Mouse (Mus musculus) embryonic fibroblast, embryonic 13.5 days (primary cell): ENCODE measurements around the gene Fryl. TPM values are rescaled to one million over a fixed set of nuclear protein-coding genes. Genes with fewer than 3 reads are reported as not detected.

Source experiments
- H3K27ac ChIP-seq: 2 replicates; pipeline ENCODE4 v1.5.1; 2012; ENCODE audit warnings: low read length, control low read depth, inconsistent platforms; ENCODE audit not compliant: insufficient read depth
- H3K4me1 ChIP-seq: 2 replicates; pipeline ENCODE4 v1.6.1; 2011; ENCODE audit warnings: low read length; ENCODE audit not compliant: control insufficient read depth, insufficient read depth
- H3K4me3 ChIP-seq: 2 replicates; pipeline ENCODE4 v1.5.1; 2011; ENCODE audit warnings: mild to moderate bottlenecking, control low read depth, low read length; ENCODE audit not compliant: insufficient read depth
- CTCF ChIP-seq: IDR thresholded peaks from 2 replicates; pipeline ENCODE4 v1.5.1; 2011; ENCODE audit warnings: mild to moderate bottlenecking, control low read depth, low read length, moderate library complexity, borderline replicate concordance; ENCODE audit not compliant: insufficient read depth
- POLR2A ChIP-seq: IDR thresholded peaks from 2 replicates; pipeline ENCODE4 v1.6.1; 2011; ENCODE audit warnings: low read depth, mild to moderate bottlenecking, control low read depth, low read length, moderate library complexity
- polyA plus RNA-seq: library from polyadenylated mRNA; stranded (reverse); fragments of >200 nt; gene quantifications from 2 replicates; pipeline ENCODE4 v1.2.4, GENCODE M21; 2011; ENCODE audit warnings: low read depth; ENCODE audit not compliant: missing spikeins, insufficient read length

Gene Fryl
- polyA plus RNA-seq, 1 experiment, result 59.2 TPM

DNA sequence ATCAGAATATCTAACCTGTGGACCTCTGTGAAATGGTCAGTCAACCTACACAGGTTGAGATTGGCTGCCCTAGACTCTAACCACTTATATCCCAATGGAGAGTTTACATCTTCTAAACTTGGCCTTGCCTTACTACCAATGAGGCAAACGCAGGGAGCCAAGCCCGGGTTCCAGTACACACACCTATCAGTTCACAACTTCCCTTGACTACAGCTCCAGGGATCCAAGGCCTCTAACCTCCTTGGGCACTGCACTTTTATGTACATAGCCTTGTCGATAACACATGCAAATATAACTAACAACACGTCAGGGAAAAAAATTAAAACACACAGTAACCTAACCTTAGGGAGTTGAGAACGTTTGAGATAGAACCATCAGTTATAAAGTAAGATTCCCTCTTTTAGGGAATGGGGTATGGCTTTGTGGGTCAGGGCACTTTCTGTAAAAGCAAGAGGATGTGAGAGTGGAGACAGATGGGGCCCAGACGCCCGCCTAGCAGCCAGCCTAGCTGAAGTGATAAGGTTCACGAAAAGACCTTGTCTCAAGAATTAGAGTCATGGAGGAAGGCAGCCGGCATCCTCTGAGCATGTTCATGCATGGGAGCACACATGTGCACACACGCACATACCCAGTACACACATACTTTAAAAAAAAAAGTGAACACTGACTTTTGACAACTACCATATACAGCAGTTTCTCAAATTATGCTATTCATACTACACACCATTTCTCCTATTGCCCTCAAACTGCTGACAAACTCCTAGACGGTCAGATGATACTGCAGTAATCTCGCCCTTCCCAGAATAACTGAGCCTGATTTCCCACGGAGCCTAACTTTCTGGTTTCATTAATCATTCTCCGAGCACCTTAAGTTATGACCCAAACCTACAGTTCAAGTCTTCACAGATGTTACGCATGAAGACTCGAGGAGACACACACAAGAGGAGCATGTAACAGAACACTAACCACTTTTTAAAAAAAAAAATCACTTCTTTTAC is 55.7 kb downstream of the Fryl start:
- no peak overlapping the region for H3K27ac ChIP-seq
- no peak overlapping the region for H3K4me3 ChIP-seq
- no peaks in the 10 kb centered on the region for H3K4me1 ChIP-seq
- no peak for TF ChIP-seq POLR2A
- TF ChIP-seq CTCF, result no peak

DNA sequence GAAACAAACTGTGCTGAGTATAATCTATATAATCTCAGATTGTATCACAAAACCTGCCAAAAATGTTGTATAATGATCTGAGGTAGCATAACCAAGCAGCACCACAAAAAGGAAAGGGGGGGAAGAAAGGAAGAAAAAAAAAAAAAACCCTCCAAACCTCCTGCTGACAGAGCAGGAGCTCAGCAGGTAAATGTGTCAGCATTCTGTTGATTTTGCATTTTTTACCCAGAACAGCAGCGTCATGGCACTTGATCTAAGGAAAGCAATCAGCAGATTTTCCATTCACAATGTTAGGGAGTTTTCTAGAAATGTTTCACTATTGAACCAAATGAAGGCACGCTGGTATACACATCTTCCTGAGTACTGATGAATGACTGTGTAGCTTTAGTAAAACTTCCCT is 56.8 kb downstream of the Fryl start:
- TF ChIP-seq CTCF, result no peak
- no peak for TF ChIP-seq POLR2A
- H3K4me3 ChIP-seq, result no peak overlapping the region
- H3K4me1 ChIP-seq, result no peaks in the 10 kb centered on the region
- no peak overlapping the region for H3K27ac ChIP-seq

DNA sequence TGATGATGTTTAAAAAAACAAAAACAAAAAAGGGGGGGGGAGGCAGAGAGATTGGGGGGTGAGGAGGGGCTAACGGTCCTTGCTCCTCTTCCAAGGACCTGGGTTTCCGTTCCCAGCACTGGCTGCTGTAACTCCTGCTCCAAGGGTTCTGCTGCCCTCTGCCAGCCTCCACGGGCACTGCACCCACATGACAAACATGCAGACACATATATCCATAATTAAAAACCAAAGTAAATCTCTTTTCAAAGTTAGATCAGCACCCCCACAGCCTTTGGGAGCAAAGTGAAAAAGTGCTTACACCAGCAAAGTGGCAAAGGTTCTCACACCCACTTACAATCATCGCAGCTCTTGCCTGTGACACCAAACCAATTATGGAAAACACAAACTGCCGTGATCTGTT is 57.7 kb downstream of the Fryl start:
- no peaks in the 10 kb centered on the region for H3K4me1 ChIP-seq
- H3K4me3 ChIP-seq, result no peak overlapping the region
- H3K27ac ChIP-seq, result no peak overlapping the region
- TF ChIP-seq CTCF (peak; percentile 8; the same call in 1 of the 2 replicates), POLR2A (no peak)

DNA sequence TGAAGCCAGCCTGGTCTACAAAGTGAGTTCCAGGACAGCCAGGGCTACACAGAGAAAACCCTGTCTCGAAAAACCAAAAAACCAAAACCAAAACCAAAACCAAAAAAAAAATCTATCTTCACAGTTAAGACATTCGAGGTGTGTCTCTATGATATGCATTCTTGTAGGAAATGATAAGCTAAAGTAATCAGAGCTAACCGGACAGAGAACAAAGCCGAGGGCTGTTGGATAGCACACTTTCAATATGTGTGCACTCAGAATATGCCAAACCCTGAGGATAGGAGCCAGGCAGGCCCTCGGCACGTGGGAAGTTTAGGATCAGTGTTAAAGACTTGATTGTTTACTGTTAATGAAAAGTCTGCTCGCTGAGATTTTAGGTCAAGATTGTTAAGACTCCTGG is 58.6 kb downstream of the Fryl start:
- Histone ChIP-seq H3K4me3 (no peak overlapping the region), H3K4me1 (no peaks in the 10 kb centered on the region), H3K27ac (no peak overlapping the region)
- no peak for TF ChIP-seq POLR2A
- TF ChIP-seq CTCF, result no peak

DNA sequence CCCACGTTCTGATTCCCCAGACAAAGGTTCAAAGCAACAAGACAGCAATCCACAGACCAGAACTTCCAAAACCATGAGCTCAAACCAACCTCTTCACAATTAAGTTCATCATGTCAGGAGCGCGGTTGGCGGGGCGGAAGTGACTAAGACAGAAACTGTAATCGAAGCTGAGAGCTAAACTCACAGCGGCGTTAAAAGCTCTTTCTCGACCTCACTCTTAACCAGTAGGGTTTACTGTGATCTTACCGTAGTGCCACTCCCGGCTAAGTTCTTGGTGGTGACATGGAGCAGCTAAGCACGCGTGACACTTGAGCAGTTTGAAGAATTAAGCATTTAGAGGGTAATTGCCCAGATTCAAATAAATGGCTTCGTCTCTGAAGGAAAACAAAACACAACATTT is 61.7 kb downstream of the Fryl start:
- Histone ChIP-seq H3K4me1 (0 out of 2 replicates have a peak, but pooled peaks cover under 1% of the 10 kb centered on the region), H3K27ac (no peak overlapping the region), H3K4me3 (no peak overlapping the region)
- no peak for TF ChIP-seq POLR2A
- TF ChIP-seq CTCF, result no peak

DNA sequence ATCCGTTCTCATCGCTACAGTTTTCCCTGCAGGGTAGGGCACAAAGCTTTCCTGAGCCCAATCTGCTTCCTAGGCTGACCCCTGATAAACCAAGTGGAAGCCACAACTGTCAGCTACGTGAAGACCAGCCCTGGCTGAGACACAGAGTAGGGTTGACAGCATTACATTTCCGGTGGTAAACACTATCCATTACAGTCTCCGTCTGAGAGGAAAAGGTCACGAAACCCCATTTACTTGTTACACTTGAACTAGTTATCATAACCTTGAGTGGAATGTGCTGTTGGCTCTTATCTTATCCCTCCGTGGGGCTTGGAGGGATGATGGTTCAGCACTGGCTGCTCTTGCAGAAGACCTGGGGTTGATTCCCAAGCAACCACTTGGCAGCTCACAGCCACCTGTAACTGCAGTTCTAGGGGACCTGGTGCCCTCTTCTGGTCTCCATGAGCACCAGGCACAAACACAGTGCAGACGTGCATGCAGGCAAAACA is 62.3 kb downstream of the Fryl start:
- H3K27ac ChIP-seq, result no peak overlapping the region

DNA sequence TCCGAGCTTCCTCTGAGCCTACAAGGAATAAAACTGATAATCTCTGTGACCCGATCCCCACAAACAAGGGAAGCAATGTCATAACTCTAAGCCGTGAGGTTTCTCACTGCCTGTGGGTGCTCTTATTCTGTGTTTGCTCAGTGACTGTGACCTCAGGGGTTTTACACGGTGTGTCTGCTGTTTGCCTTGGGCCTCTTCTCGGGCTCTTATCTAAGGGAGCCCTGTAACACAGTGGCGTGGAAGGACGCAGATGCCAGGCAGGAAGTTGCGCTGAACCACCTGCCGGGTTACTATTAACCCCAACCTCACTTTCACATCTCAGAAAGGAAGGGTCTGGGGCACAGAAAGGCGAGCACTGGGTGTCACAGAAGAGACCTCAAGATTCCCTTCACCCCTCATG is 62.8 kb downstream of the Fryl start:
- H3K4me3 ChIP-seq, result no peak overlapping the region
- TF ChIP-seq POLR2A (no peak), CTCF (no peak)
- H3K27ac ChIP-seq, result no peak overlapping the region
- H3K4me1 ChIP-seq, result peaks cover 2% of the 10 kb centered on the region

More for the DNA sequence above, 62.3 kb downstream of the Fryl start:
- Histone ChIP-seq H3K4me1 (0 out of 2 replicates have a peak, but pooled peaks cover 2% of the 10 kb centered on the region), H3K4me3 (no peak overlapping the region)
- TF ChIP-seq POLR2A (no peak), CTCF (no peak; the same call in 1 of the 2 replicates)

DNA sequence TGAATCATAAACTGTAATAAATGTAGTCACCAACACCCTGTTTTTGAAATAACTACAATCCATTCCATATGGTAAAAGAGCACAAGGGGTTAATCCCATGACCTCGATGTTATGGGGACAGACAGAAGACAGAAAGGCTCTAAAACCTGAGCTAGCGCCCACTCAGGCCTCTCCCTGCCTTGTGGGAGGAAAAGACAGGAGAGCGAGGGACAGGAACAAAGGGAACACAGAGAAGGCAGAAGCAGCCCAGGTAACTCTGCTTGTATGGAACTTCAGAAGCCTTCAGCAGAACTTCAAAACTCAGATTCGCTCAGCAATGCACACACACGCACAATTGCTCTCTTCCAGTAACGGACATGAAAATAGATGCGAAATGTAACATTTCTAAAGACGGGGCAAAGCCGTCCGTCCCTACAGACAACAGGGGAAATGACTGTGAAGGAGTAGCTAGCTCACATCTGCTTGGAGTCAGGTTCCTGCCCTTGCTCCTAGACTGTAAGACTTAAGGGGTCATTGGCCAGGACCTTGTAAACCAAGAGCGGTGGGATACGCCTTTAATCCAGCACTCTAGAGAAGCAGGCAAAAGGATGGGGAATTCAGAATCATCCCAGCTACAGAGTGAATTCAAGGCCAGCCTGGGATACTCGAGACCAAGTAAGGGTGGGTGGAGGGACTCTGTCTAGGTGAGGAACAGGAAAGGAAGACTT is 63.4 kb downstream of the Fryl start:
- H3K27ac ChIP-seq, result no peak overlapping the region
- H3K4me1 ChIP-seq, result peaks cover 5% of the 10 kb centered on the region
- TF ChIP-seq POLR2A (no peak), CTCF (no peak)
- H3K4me3 ChIP-seq, result no peak overlapping the region

DNA sequence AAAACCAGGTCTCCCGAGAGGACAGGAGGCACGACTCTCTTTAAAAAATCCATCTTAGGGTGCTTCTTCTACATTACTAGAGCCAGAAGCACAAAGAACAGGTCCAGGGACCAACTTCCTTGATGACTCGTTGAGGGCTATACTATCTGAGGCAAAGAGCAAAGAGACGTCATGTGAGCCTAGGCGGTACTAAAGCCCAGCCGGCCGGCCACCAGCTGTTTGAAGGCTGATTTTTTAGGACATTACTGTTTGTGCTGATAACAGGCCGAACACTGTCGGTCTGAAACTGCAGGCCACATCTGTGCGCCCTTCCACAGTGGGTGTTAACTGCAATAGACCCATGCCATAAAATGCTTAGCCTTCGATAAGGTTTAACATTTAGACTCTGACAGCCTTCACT is 64.7 kb downstream of the Fryl start:
- no peak for TF ChIP-seq CTCF
- TF ChIP-seq POLR2A, result no peak
- Histone ChIP-seq H3K4me3 (no peak overlapping the region), H3K27ac (no peak overlapping the region), H3K4me1 (peaks cover 7% of the 10 kb centered on the region)

DNA sequence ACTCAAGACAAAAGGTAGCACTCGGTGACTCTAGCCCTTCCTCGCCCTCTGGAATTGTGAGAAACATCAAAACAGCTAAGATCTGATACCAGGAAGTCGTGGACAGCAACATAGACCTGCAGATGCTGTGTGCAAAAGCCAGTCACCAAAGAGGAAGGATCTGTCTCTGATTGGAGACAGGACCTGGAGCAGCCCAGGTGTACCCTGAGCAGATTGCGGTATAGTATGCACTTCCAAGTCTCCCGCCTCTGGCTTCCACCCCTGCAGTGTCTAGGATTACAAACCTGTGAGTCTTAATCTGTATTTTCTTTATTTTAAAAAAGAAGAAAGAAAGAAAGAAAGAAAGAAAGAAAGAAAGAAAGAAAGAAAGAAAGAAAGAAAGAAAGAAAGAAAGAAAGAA is 66.3 kb downstream of the Fryl start:
- TF ChIP-seq CTCF, result no peak
- no peak for TF ChIP-seq POLR2A
- peaks cover 7% of the 10 kb centered on the region for H3K4me1 ChIP-seq
- no peak overlapping the region for H3K4me3 ChIP-seq
- H3K27ac ChIP-seq, result no peak overlapping the region
